Mouse (Mus musculus) MEL (cell line): ENCODE results near the gene Krit1.
A peak's percentile ranks its signal among the peaks of the same experiment; 100 is the strongest.

Experiments
- CTCF ChIP-seq, 3 experiments: IDR thresholded peaks in 2 of 3; conservative IDR thresholded peaks in 1 of 3; 2 replicates each; pipeline ENCODE4 v1.5.1; 2011 to 2012; ENCODE audit warnings: low read length in 3 of 3, low read depth in 2 of 3, mild to moderate bottlenecking in 2 of 3, improper control_type of control experiment in 1 of 3, inconsistent platforms in 1 of 3, mixed read lengths in 1 of 3, moderate library complexity in 1 of 3; ENCODE audit not compliant: control insufficient read depth in 1 of 3, insufficient read depth in 1 of 3, poor library complexity in 1 of 3, severe bottlenecking in 1 of 3
- MAX ChIP-seq: IDR thresholded peaks from 2 replicates; pipeline ENCODE4 v1.6.1; 2011; ENCODE audit warnings: low read length, improper control_type of control experiment
- MYC ChIP-seq: IDR thresholded peaks from 2 replicates; pipeline ENCODE4 v1.6.1; 2011; ENCODE audit warnings: low read depth, mild to moderate bottlenecking, low read length, improper control_type of control experiment, moderate library complexity
- POLR2AphosphoS2 ChIP-seq: IDR thresholded peaks from 2 replicates; pipeline ENCODE4 v1.6.1; 2011; ENCODE audit warnings: low read length, improper control_type of control experiment

DNA sequence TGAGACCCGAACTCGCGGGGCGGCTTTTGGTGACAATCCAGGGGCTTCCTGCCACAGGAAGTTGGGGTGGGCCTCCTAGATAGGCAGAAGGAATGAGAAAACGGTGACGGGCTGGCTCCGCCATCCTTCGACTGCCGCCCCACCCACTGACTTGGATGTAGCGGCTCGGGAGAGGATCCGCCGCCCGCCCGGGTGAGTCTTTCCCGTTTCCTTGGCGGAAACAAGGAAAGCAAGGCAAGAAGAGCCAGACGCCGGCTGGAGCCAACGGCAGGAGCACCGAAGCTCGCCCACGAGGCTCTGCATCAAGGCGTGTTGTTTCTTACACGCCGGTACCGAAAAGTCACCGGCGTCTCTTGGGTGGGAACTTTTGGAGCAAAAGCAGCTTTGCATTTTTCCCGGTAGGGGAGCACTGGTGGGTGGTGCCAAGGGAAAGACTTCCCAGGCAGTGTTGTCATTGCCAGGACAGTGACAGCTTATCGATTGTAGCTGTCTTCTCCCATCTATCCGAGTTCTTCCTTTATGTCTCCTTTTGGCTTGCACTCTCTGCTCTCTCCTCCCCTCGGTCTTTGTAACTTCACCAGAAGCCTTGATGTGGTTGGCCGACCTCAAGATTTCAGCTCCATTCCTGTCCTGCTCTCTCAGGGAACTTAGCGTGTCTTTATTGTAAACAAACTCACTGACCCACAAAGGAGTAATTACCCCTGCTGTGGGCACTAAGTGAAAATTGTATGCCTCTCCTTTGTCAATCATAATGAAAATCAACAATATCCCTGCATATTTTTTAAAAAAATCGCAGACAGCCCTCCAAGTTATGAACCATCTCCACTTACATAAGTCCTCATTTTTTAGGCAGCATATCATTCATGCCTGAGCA is 545 bp downstream of the Krit1 start:
- TF ChIP-seq CTCF (IDR thresholded peaks at IDR 0.05 in 2 of 3, conservative IDR thresholded peaks at IDR 0.05 in 1 of 3; ENCODE audit: control insufficient read depth in 1 of 3, insufficient read depth in 1 of 3, low read depth in 2 of 3, low read length in 3 of 3, poor library complexity in 1 of 3, severe bottlenecking in 1 of 3) (no peak), MAX (no peak; the same call in 1 of the 2 replicates), POLR2AphosphoS2 (0 out of 2 replicates have a peak, but pooled peaks have one; percentile 20), MYC (no peak)
